Mouse (Mus musculus): Measurements from ENCODE around the gene Tnfaip2. TPM values are rescaled to one million over a fixed set of nuclear protein-coding genes. Genes with fewer than 3 reads are reported as not detected.

The Tnfaip2 gene
- polyA plus RNA-seq, 1 experiment: 156 TPM

- no peak for DNase-seq (ENCODE audit: low spot score)
Observed at GRCm38 (mm10) chr12:111427438-111428113, 14.7 kb upstream of the Tnfaip2 start.

GRCm38 (mm10) chr12:111428364-111428763 is 13.9 kb upstream of the Tnfaip2 start:
- DNase-seq (ENCODE audit: low spot score): no peak

- no peak for DNase-seq (ENCODE audit: low spot score)
Observed at GRCm38 (mm10) chr12:111428961-111429911, 13.0 kb upstream of the Tnfaip2 start.

- no peak for DNase-seq (ENCODE audit: low spot score)
Observed at GRCm38 (mm10) chr12:111430049-111430867, 12.0 kb upstream of the Tnfaip2 start.

- no peak for DNase-seq (ENCODE audit: low spot score)
Observed at GRCm38 (mm10) chr12:111430868-111431817, 11.1 kb upstream of the Tnfaip2 start.

GRCm38 (mm10) chr12:111432097-111432496 is 10.2 kb upstream of the Tnfaip2 start:
- DNase-seq (ENCODE audit: low spot score): no peak

GRCm38 (mm10) chr12:111432751-111433331 is 9.4 kb upstream of the Tnfaip2 start:
- DNase-seq (ENCODE audit: low spot score): no peak

- no peak for DNase-seq (ENCODE audit: low spot score)
Observed at GRCm38 (mm10) chr12:111434164-111434744, 8.0 kb upstream of the Tnfaip2 start.

- DNase-seq (ENCODE audit: low spot score): no peak
Observed at GRCm38 (mm10) chr12:111434745-111435327, 7.4 kb upstream of the Tnfaip2 start.

- DNase-seq (ENCODE audit: low spot score): no peak
Observed at GRCm38 (mm10) chr12:111436170-111436569, 6.1 kb upstream of the Tnfaip2 start.

GRCm38 (mm10) chr12:111436640-111437039 is 5.6 kb upstream of the Tnfaip2 start:
- DNase-seq (ENCODE audit: low spot score): no peak

GRCm38 (mm10) chr12:111437222-111437900 is 4.9 kb upstream of the Tnfaip2 start:
- no peak for DNase-seq (ENCODE audit: low spot score)

- no peak for DNase-seq (ENCODE audit: low spot score)
Observed at GRCm38 (mm10) chr12:111438850-111439249, 3.4 kb upstream of the Tnfaip2 start.

- DNase-seq (ENCODE audit: low spot score): no peak
Observed at GRCm38 (mm10) chr12:111440701-111441373, 1.4 kb upstream of the Tnfaip2 start.

GRCm38 (mm10) chr12:111441523-111441922 is 746 bp upstream of the Tnfaip2 start:
- no peak for DNase-seq (ENCODE audit: low spot score)

- DNase-seq (ENCODE audit: low spot score): no peak
Observed at GRCm38 (mm10) chr12:111443011-111443870, 972 bp downstream of the Tnfaip2 start.
